Mouse (Mus musculus): ENCODE measurements around the gene Lhx2.
A peak's percentile ranks its signal among the peaks of the same experiment; 100 is the strongest.

Lhx2 gene

GRCm38 (mm10) chr2:38359811-38360210, 20.7 kb downstream of the Lhx2 start:
- peak; percentile 33 for DNase-seq

DNA sequence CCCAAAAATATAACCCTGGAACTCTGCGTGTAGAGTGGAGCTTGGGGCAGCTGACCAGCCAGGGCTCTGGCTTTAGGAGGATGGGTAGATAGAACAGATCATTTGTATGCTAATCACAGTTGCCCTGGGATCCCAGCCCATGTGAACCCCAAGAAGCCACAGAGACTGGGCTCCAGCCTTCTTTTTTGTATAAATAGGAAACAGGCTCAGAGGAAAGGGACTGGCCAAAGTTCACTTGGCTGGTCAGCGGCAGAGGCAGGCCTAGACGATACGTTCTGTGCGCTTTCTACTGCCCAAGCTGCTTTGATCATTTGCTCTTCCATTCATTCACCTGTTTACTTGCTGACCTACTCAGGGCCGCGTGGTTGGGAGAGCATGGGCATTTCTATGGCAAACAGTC, 27.1 kb downstream of the Lhx2 start:
- DNase-seq = no peak

- DNase-seq = peak; percentile 20
These were observed 27.9 kb downstream of the Lhx2 start for GRCm38 (mm10) chr2:38367023-38367422.

DNA sequence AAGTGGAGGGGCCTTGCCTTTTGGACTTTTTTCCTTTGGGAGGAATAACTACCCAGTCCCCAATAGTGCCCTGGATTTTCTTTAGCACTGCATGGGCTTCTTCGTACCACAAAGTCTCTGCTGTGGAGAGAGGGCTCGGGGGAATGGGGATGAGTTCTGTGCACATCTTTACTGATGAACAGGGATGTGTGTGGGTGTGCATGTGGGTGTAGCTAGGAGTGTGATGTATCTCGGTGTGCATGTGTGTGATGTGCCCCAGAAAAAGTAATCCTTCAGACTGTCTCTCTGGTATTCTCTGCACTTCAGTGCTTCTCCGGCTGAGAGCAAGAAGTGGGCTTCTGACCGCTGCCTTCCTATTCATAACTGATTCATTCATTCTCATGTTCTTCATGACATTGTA, 28.8 kb downstream of the Lhx2 start:
- no peak for DNase-seq

DNA sequence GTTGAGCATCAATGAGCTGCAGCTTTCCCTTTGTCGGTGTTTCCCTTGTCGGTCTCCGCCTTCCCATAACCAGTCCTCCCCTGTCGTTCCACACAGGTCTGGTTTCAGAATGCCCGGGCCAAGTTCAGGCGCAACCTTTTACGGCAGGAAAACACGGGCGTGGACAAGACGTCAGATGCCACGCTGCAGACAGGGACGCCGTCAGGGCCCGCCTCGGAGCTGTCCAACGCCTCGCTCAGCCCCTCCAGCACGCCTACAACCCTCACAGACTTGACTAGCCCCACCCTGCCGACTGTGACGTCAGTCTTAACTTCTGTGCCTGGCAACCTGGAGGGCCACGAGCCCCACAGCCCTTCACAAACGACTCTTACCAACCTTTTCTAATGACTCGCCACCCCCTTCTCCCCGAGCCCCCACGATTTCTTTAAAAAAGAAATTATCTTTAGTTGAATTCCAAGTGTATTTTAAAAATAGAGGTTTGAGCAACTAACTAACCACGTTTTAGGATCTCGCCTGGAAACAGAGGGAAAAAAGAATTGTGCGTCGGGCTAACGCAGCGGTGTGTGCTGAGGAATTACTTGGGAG, 29.8 kb downstream of the Lhx2 start:
- peak; percentile 86 for DNase-seq

GRCm38 (mm10) chr2:38375606-38376304, 36.7 kb downstream of the Lhx2 start:
- DNase-seq = peak; percentile 76

DNA sequence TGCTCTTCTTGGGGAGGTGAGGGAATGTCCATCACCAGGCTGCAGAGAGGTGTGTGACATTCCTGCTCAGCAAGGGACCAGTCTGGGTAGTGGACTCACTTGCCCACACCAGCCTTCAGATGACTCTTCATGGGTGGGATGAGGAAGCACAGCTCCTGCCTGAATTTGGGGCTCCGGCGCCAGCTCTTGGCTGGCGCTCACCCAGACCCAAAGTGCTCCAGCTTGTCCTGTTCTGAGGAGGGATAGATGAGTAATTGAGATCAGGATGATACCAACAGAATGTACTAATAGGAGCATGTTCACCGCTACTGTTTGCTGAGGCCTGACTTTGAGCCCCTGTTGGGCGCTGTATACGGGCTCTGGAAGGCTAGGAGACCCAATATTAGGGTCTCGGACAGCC, 38.2 kb downstream of the Lhx2 start:
- no peak for DNase-seq

- peak; percentile 54 for DNase-seq
These were observed 39.3 kb downstream of the Lhx2 start for GRCm38 (mm10) chr2:38378346-38378745.

DNA sequence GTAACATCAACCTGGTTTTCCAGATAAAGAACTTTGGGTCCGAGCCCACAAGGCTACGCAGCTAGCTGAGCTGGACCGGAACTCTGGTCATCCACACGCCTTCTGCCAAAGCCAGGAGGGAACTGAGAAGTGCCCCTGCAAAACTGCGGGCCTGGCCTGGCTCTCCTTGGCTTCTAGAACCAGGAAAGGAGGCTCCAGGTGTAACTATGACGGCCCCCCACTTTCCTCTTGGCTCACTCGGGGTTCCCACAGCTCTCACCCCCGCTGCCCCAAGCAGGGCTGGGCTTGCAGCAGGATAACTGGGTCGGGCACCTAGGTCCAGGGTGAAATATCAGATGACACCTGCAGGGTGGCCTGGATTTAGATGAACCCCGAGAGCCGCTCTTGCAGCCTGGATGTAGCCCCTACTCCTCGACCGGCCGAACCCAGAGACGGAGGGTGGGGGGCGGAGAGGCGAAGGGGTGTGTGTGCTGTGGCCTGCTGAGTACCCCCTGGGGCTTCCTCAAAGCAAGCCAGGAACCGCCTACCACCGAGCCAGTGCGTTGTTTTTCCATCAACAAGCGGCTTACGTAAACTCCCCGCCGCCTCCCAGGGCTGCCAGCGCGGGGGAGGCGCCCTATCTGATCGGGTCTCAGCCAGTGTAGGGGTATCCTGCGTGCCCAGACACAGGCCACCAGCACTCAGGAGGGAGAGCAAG, 39.9 kb downstream of the Lhx2 start:
- DNase-seq = peak; percentile 21

- DNase-seq = no peak
These were observed 40.4 kb downstream of the Lhx2 start for GRCm38 (mm10) chr2:38379546-38379870.

- DNase-seq = no peak
These were observed 41.3 kb downstream of the Lhx2 start for GRCm38 (mm10) chr2:38380136-38381083.

GRCm38 (mm10) chr2:38387568-38388262, 48.6 kb downstream of the Lhx2 start:
- no peak for DNase-seq

DNA sequence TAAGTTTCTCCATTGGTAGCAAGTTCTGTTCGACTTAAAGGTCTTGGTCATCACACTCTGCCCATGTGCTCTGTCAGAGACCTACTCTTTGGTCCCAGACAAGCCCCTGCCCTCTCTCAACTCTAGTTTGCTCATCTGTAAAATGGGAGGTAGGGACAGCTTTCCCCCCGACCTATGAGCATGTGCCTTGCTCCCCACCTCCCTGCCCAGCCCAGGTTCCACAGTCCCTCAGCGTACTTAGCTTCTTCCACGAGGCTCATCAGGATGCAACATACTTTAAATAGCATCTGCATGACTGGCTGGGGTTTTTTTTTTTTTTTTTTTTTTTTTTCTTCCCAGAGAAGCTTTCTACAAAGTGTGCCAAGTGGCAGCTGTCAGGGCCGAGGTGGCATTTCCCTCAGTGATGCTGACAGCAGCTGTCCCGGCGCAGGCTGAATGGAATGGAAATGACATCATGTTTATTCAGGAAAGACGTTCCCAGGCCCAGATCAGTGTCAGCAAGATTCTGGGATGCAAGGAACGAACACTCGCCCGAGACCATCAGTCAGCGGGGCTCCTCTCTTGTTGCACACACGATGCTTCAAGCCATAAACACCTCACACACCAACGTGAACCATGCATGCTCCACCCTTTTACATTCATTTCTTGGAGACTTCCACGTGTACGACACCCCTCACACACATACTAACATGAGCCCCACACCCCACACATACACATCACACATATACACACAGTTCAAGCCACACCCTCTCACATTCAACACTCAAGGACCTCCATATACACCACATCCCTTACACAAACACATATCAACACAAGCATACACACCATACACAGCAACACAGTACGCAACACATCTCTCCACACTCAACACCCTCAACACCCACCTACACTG, 56.1 kb downstream of the Lhx2 start:
- no peak for DNase-seq

- DNase-seq = no peak
These were observed 56.8 kb downstream of the Lhx2 start for GRCm38 (mm10) chr2:38395869-38396236.

- no peak for DNase-seq
These were observed 58.2 kb downstream of the Lhx2 start for GRCm38 (mm10) chr2:38397306-38397705.

- no peak for DNase-seq
These were observed 58.8 kb downstream of the Lhx2 start for GRCm38 (mm10) chr2:38397882-38398281.

DNA sequence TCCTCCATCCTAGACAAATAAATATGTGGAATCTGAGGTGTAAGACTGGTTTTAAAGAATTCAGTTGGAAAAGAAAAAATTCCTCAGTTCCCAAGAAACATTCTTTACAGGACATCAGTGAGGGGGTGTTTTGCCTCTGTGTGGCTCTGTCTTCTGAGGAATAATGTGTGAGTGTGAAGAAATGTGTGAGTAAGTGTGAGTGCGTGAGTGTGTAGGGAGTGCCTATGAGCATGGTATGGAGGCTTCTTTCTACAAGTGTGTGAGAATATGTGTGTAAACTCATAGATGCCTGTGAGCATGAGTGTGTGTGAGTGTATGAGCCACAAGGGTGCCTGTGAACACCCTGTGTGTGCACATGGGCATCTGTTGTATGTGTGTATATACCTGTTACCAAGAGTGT, 63.5 kb downstream of the Lhx2 start:
- DNase-seq = no peak

GRCm38 (mm10) chr2:38403231-38403630, 64.2 kb downstream of the Lhx2 start:
- DNase-seq = no peak

DNA sequence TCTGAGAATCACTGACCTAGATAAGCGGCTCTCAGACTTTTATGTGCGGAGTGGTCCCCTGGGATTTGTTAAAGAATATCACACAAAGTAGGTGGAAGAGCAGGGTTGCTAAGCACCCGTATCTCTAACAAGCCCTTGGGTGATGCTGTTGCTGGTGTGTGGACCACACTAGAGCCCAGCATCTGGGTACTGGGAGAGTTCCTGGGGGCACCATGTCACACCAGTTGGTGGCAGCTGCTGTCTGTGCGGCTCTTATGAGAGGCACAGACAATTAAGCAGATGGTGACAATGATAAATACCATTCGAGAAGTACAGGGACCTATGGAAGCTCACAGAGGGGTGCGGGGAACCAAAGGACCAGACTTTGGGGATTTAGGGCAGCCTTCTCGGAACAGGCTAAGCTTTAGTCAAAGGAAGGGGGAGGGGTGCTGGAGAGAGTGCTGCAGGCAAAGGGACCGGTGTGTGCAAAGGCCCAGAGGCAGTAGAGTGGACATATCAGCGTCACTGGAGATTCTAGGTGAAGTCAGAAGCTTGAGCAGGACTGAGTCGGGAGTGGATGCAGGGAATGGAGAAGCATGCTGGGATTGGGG, 65.0 kb downstream of the Lhx2 start:
- peak; percentile 15 for DNase-seq

DNA sequence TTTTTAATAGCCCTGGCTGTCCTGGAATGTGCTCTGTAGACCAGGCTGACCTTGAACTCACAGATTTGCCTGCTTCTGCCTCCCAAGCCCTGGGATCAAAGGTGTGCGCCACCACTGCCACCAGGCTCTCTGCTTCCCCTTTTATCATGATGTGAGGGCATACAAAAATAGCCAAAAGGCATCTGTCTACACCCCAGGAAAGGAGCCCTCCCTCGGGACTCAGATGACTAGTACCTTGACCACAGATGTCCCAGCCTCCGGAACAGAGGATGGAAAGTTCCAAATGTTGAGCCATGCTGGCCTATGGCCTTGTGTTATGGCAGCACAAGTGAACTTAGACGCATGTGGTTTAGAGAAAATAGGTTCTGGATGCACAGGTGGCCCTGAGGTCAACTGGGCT, 66.3 kb downstream of the Lhx2 start:
- no peak for DNase-seq

GRCm38 (mm10) chr2:38409309-38409708, 70.2 kb downstream of the Lhx2 start:
- no peak for DNase-seq

Measured in embryo, embryonic 11 days (tissue).